Mouse (Mus musculus) T-helper 17 cell (primary cell): Measurements from ENCODE around the gene Art5.

ENCODE experiments used
- in situ Hi-C, 2 experiments: fragments of 300-600 bp; cut with MboI, MseI; formaldehyde crosslinking; loops; 1 replicate in 1 of 2; 2 replicates in 1 of 2; pipeline ENCODE4 v1.15.1; 2025; ENCODE audit warnings: high pct_unique_total_duplicates in 2 of 2

The Art5 gene

GRCm38 (mm10) chr7:102109171-102109570 lies at the start of gene Art5:
Gene Art5, minus strand, starts transcription at chr7:102109489.
- in situ Hi-C loops = no loop called here

- in situ Hi-C loops = loop anchor here in 1 of 2 experiments (5.0 kb wide), 1 partner anchor 39 kb away; no protein-coding TSS in a partner anchor
These were observed 44.4 kb upstream of the Art5 start for GRCm38 (mm10) chr7:102153691-102154090.

- in situ Hi-C loops = loop anchor here in 1 of 2 experiments (5.0 kb wide), 1 partner anchor 324 kb away; no protein-coding TSS in a partner anchor
These were observed 28.6 kb upstream of the Art5 start for GRCm38 (mm10) chr7:102137898-102138297.

- in situ Hi-C loops = loop anchor here in 1 of 2 experiments (5.0 kb wide), 1 partner anchor 325 kb away; no protein-coding TSS in a partner anchor
These were observed 28.2 kb upstream of the Art5 start for GRCm38 (mm10) chr7:102137464-102137863.

- in situ Hi-C loops = no loop called here
These were observed 23.1 kb upstream of the Art5 start for GRCm38 (mm10) chr7:102132395-102132794.

GRCm38 (mm10) chr7:102120326-102120725 lies 11.0 kb upstream of the Art5 start:
- in situ Hi-C loops = loop anchor here in 1 of 2 experiments (5.0 kb wide), 1 partner anchor 337 kb away; no protein-coding TSS in a partner anchor

- in situ Hi-C loops = no loop called here
These were observed 8.1 kb upstream of the Art5 start for GRCm38 (mm10) chr7:102117382-102117781.

- in situ Hi-C loops = no loop called here
These were observed 7.5 kb upstream of the Art5 start, which contains the start of gene Chrna10 for GRCm38 (mm10) chr7:102116579-102117331. Gene Chrna10, minus strand, starts transcription at chr7:102116828.

GRCm38 (mm10) chr7:102113151-102113729 lies 4.0 kb upstream of the Art5 start:
- in situ Hi-C loops = no loop called here

- in situ Hi-C loops = no loop called here
These were observed 457 bp upstream of the Art5 start for GRCm38 (mm10) chr7:102109746-102110145.

GRCm38 (mm10) chr7:102108206-102108605 lies 1.1 kb downstream of the Art5 start:
- in situ Hi-C loops = no loop called here

- in situ Hi-C loops = no loop called here
These were observed 2.6 kb downstream of the Art5 start for GRCm38 (mm10) chr7:102106700-102107141.

GRCm38 (mm10) chr7:102104126-102104525 lies 5.2 kb downstream of the Art5 start:
- in situ Hi-C loops = no loop called here

- in situ Hi-C loops = no loop called here
These were observed 5.7 kb downstream of the Art5 start for GRCm38 (mm10) chr7:102103555-102103954.

GRCm38 (mm10) chr7:102102696-102103095 lies 6.6 kb downstream of the Art5 start:
- in situ Hi-C loops = no loop called here

GRCm38 (mm10) chr7:102102241-102102640 lies 7.0 kb downstream of the Art5 start:
- in situ Hi-C loops = no loop called here

- in situ Hi-C loops = no loop called here
These were observed 7.8 kb downstream of the Art5 start, which contains the start of gene Art1 for GRCm38 (mm10) chr7:102101487-102101886. Gene Art1, plus strand, starts transcription at chr7:102101743.

- in situ Hi-C loops = no loop called here
These were observed 8.4 kb downstream of the Art5 start for GRCm38 (mm10) chr7:102100868-102101267.

GRCm38 (mm10) chr7:102099760-102100661 lies 9.3 kb downstream of the Art5 start:
- in situ Hi-C loops = loop anchor here in 1 of 2 experiments (10.0 kb wide), 1 partner anchor 715 kb away; no protein-coding TSS in a partner anchor

- in situ Hi-C loops = no loop called here
These were observed 22.0 kb downstream of the Art5 start for GRCm38 (mm10) chr7:102087336-102087735.

GRCm38 (mm10) chr7:102084041-102084696 lies 25.1 kb downstream of the Art5 start:
- in situ Hi-C loops = loop anchor here (5.0 kb wide), 3 partner anchors 37 to 422 kb away; partner anchors contain the start of gene Clpb (in 1 of the 2)
